Mouse (Mus musculus) heart, adult 11 months (tissue): ENCODE results near the gene Rpa1.

ENCODE experiments used
- DNase-seq: peaks from one replicate; pipeline ENCODE4 v3.0.0; 2022

The Rpa1 gene

DNA sequence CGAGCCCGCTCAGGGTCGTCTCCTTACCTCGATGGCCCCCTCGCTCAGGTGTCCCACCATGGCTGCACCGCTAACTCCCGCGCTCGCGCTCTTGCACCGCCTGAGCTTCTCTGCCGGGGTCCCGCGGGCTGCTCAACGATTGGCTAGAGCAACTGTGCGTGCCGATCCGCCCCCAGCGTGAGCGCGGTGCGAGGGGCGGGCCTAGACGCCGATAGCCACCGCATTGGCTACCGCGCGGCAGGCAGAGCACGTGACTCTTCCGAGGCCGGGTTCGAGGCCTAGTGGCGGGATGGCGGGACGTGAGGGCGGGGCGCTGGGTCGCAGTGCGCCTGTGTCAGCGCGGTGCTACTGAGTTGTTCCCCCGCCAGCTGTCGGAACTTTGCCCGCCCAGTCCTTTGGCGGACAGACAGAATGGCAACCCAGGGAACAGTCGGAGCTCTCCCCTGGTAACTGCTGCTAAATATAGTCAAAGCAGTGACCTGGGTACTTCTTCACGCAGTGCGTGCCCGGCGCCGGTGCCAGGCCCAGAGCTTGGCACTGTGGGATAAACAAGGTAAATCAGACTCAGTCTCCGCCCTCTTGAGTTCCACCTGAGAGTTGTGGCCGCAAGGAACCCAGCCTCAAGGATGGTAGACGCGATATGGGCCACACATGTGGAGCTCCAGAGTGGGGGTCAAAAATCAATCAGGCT is at the start of gene Rpa1, which contains the start of gene Smyd4:
Gene Rpa1 (minus strand): TSS at position 126 of the 691 bp plus-strand sequence.
Gene Smyd4 (plus strand): TSS at position 235 of the 691 bp plus-strand sequence.
- peak; percentile 100 for DNase-seq

DNA sequence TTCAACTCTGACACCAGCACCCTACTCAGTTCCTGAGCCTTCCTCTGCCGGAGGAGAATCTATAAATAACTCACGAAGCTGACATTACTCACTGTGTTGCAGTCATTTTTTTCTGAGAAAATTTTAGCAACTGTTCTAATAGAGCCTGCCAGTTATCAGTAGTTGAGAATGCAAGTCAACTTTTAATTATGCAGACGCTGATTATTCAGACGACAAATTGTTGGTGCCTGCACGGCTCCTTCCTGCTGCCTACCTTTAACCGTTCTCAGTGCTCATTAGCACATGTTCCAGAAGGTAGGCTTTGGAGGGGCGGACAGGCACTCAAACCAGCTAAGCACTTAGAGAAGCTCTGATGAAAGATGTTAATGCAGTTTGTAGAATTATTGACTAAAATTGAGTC is 49.3 kb upstream of the Rpa1 start:
- DNase-seq, result peak; percentile 60

DNA sequence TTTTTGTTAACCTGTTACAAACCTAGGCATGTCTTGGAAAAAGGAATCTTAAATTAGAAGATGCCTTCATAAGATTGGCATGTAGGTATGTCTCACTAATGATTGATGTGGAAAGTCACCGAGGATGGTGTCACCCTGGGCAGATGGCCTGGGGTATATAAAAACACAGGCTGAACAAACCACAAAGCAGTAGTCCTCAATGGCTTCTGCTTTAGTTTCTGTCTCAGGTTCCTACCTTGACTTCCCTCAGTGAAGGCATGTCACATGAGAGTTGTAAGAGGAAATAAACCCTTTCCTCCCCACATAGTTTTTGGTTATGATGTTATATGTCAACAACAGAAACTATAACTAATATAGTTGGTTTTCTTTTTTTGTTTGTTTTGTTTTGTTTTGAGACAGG is 47.5 kb upstream of the Rpa1 start:
- peak; percentile 8 for DNase-seq

DNA sequence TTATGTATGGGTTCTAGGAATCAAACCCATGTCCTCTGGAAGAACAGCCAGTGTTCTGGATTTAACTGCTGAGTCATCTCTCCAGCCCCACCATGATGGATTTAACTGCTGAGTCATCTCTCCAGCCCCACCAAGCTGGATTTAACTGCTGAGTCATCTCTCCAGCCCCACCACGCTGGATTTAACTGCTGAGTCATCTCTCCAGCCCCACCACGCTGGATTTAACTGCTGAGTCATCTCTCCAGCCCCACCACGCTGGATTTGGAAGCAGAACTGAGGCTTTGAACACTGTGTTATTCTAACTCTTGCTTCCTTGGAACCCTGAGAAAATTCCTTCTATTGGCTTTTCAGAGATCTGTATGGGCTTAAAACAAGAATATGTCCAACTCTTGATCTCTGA is 35.4 kb upstream of the Rpa1 start:
- peak; percentile 30 for DNase-seq

- DNase-seq, result peak; percentile 10
Observed at GRCm38 (mm10) chr11:75378786-75379185, 30.7 kb upstream of the Rpa1 start.

GRCm38 (mm10) chr11:75377125-75377524 is 29.0 kb upstream of the Rpa1 start:
- peak; percentile 7 for DNase-seq

GRCm38 (mm10) chr11:75355475-75355874 is 7.4 kb upstream of the Rpa1 start:
- DNase-seq, result peak; percentile 89

- DNase-seq, result no peak
Observed at GRCm38 (mm10) chr11:75351225-75351624, 3.1 kb upstream of the Rpa1 start.

GRCm38 (mm10) chr11:75348890-75349261 is 752 bp upstream of the Rpa1 start:
- DNase-seq, result peak; percentile 91

GRCm38 (mm10) chr11:75347596-75347995 is 528 bp downstream of the Rpa1 start:
- DNase-seq, result no peak

- DNase-seq, result peak; percentile 55
Observed at GRCm38 (mm10) chr11:75347188-75347585, 937 bp downstream of the Rpa1 start.

DNA sequence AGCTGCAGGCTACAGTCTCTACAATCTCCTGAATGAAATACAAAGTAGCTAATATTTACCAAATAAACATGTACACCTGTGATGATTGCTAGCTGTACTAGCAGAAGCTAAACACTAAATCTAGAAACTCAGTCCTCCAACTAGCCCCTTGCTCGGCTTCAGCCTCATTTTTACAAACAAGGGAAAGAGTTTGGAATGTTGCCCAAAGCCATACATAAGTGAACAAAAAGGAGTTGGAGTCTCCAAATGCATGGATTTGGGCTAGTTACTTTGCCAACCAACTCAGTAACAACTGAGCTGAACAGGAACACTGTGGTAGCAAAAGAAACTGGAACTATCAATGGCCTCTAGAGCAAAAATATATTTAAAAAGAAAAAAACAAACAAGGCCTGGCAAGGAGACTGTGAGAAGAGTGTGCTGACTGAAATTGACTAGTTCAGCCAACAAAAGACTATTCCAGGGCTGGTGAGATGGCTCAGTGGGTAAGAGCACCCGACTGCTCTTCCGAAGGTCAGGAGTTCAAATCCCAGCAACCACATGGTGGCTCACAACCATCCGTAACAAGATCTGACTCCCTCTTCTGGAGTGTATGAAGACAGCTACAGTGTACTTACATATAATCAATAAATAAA is 1.5 kb downstream of the Rpa1 start:
- peak; percentile 52 for DNase-seq

DNA sequence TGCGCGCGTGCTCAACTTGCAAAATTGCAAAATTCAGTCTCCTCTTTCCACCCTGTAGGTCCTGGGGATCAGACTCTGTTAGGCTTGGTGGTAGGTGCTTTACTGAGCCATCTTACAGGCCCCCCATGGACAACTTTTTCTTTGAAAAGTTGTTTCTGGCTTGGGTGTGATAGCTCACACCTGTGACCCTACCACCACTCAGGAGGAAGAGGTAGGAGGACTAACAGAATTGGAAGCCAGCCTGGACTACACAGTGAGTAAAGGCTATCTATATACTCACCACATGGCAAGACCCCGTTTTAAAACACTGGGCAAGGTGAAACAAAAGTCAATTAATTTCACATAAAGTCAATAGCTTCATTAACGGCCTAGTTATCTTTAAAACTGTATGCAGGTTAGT is 3.4 kb downstream of the Rpa1 start:
- DNase-seq, result peak; percentile 55

GRCm38 (mm10) chr11:75344163-75344562 is 4.0 kb downstream of the Rpa1 start:
- DNase-seq, result peak; percentile 72

DNA sequence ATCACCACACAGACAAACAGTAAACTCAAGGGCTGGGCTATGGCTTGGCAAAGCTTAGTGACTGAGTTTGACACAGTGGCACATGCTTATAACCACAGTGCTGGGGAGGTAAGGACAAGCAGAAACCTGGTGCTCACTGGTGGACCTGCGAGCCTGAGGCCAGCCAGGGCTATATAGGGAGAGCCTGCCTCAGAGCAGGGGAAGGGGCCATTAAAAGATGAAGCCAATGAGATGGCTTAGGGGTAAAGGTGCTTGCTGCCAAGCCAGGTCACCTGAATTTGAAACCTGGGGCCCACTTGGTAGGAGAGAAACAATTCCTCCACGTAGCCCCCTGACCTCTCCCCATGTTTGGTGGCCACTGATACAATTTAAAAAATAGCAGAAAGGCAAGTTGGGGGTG is 5.0 kb downstream of the Rpa1 start:
- peak; percentile 64 for DNase-seq

DNA sequence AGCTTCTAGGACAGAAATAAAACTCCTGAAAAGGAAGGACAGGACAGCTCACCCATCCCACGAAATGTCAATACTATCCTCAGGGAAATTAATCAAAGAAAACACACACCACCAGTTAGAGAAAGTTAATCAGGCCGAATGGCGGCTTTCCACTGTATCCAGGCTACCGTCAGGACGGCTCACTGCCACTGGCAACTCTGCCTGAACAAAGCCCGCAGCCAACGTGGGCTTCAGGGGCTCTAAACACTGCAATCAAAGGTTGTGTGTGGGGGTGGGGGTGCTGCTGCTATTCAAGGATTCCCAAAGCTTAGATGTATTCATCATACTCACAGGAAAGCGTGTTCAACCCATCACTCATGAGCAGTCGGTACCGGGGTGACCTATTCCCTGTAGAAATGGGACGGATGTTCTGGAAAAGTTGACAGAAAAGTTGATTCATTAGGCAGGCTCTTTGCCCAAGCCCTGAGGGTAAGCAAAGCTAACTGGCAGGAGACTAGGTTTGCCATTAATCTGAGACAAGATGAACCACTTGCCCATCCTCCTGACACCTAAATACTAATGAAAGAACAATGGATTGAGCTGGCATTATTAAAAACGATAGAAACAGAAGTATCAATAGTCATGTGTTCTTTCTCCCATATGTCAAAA is 7.3 kb downstream of the Rpa1 start:
- peak; percentile 87 for DNase-seq

DNA sequence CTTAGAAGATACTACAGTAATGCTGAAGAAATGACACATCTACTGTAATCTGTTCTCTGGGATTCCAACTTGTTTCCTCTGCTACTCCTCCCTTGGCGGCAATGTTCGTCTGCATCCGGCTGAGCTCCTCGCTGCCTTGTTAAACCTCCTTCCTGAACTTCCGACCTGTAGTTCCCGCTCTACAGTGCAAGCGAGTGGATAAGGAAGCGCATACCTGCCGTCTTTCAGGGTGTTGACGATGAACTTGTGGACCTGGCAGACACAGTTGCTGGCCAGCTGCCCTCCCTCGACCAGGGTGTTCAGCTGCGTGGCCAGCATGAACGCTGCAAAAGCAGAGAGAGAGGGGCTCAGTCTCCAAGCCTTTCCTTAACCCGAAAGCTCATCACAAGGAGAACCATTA is 8.0 kb downstream of the Rpa1 start:
- peak; percentile 90 for DNase-seq

GRCm38 (mm10) chr11:75337246-75337645 is 10.9 kb downstream of the Rpa1 start:
- DNase-seq, result peak; percentile 78

GRCm38 (mm10) chr11:75336676-75337075 is 11.4 kb downstream of the Rpa1 start:
- peak; percentile 89 for DNase-seq

DNA sequence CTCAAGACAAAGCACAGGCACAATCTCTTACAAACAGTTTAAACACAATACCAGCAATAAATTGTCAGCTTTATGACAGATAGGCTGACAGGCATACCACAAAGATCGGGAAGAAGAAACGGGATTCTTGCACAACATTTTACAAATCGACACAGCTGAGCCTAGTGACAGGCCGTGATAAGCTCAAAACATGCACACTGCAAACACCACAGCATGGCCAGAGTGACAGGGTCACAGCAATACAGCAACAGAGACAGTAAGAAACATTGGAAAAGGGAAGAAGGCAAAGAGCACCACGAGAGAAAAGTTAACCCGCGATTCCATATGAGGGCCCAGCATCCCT is 22.2 kb downstream of the Rpa1 start:
- no peak for DNase-seq

GRCm38 (mm10) chr11:75325116-75325968 is 22.8 kb downstream of the Rpa1 start:
- peak; percentile 83 for DNase-seq

DNA sequence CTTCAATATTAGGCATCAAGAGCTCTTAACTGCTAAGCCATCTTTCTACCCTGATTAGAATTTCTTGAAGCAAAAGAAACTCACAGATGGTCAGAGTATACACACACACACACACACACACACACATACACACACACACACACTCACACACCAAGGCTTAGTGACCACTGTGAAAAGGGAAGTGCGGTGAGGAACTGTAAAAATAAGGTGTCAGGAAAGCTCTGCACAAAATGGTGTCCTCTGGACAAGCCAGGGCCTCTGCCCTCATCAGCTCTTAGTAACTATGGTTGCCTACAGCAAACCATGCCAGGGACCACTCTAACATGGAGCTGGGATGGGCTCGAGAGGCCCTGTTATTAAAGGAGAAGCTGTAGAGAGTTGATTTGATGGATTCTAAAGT is 23.7 kb downstream of the Rpa1 start:
- DNase-seq, result peak; percentile 80

DNA sequence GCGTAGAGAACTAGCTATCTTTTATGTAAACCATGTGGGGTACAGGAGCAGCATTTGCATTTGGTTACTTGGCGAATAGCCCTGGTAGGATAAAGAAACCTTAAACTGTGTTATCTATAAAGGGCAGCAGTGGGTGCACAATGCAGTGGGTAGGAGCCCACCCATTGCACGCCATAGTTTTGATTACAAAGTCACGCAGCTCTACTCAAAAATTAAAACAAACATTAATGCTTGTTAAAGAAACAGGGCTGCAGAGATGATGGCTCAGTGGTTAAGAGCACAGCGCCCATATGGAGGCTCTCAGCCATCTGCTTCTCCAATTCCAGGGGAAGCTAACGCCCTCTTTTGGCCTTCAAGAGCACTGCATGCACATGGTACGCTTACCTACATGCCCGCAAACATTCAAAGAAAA is 24.8 kb downstream of the Rpa1 start:
- DNase-seq, result no peak
